Mouse (Mus musculus): ENCODE data around the gene Uba1.
A peak's percentile ranks its signal among the peaks of the same experiment; 100 is the strongest.

The Uba1 gene

GRCm38 (mm10) chrX:20658026-20658652 is at the start of gene Uba1:
Uba1 (plus strand) TSS chrX:20658326.
- peak; percentile 95 for DNase-seq (ENCODE audit: low read depth, low spot score)

DNA sequence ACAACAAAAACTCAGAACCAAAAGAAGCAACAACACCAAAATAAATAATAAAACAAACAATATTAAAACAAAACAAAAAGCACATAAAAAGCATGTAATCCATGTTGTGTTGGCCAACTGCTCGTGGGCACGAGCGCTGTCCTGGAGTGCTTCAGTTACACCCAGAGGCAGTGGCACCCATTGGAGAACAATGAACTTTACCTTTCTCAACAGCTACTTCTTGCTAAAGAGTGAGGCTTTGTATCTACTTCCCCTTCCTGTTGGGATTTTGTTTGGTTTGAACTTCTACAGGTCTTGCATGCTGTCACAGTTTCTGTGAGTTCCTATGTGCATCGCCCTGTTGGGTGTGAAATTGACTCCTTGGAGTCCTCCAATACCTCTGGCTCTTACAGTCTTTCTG is 49.6 kb upstream of the Uba1 start:
- DNase-seq (ENCODE audit: low read depth, low spot score) = no peak

DNA sequence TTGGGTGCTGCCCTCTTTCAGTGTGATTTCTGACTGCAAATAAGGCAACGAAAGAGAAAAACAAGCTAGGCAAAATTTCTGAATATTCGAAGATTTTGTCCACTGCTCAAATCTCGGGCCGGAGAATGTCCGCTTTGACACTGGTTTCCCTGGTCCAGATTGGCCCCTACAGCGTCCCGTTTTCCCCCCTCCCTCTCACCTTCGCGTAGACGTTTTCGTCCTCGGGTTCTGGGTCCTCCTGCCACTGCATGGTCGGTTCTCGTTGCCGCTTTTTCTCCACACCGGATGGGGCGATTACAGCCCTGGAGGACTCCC is 41.3 kb upstream of the Uba1 start:
- DNase-seq (ENCODE audit: low read depth, low spot score) = peak; percentile 82

DNA sequence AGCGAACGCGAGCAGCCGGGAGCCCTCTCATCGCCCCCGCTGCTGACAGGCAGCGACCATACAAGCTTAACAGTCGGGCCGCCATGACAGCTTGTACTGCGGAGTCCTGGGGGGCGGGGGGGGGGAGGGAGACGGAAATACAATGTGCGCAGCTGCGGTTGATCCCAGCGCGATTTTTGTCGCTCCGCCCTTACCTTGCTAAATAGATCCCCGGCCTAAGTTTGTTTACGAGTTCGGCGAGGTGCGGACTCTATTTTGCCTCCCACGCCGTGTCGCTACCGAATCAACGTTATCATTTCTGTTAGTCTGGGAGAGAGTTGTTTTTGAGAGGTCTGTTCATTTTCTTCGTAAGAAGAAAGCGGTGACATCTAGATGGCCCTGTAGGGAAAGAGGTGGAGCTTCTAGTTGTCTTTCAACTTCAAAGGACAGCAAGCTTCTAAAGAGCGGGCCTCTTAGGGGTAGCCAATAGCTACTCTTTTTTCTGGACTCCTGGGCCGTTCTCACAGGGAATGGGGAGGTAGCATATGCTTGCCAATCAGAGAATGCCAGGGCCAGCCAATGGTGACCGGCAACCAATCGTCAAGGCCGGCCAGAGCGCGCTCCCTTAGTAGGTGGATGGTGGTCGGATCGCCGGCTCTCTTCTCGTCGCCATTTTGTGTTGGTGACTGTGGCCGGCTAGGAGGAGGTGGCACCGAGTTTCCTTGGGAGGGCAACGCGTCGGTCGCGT is 40.8 kb upstream of the Uba1 start, which contains the start of the genes Rbm10 and Ndufb11:
Rbm10 (plus strand) TSS at position 328 of the 727 bp plus-strand sequence.
Ndufb11 (minus strand) TSS at position 444 of the 727 bp plus-strand sequence.
- DNase-seq (ENCODE audit: low read depth, low spot score) = peak; percentile 93

- peak; percentile 59 for DNase-seq (ENCODE audit: low read depth, low spot score)
Observed at GRCm38 (mm10) chrX:20617903-20618399, 40.2 kb upstream of the Uba1 start.

- DNase-seq (ENCODE audit: low read depth, low spot score) = no peak
Observed at GRCm38 (mm10) chrX:20638141-20638540, 20.0 kb upstream of the Uba1 start.

GRCm38 (mm10) chrX:20644780-20645179 is 13.3 kb upstream of the Uba1 start:
- no peak for DNase-seq (ENCODE audit: low read depth, low spot score)

DNA sequence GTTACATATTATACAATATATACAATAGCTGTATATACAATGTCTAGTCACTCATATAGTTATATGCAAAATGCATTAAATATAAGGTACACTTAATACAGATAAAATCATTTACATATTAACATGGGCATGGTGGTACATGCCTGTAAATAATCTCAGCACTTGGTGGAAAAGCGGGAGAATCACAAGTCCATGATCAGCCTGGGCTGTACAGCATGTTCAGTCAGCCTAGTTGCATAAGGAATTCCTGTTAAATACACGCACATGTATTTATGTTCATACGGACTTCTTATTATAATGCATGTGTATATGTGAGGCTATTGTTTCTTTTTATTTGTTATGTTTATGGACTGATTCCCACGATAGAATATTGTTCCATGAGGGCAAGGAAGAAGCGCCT is 533 bp upstream of the Uba1 start:
- DNase-seq (ENCODE audit: low read depth, low spot score) = no peak

DNA sequence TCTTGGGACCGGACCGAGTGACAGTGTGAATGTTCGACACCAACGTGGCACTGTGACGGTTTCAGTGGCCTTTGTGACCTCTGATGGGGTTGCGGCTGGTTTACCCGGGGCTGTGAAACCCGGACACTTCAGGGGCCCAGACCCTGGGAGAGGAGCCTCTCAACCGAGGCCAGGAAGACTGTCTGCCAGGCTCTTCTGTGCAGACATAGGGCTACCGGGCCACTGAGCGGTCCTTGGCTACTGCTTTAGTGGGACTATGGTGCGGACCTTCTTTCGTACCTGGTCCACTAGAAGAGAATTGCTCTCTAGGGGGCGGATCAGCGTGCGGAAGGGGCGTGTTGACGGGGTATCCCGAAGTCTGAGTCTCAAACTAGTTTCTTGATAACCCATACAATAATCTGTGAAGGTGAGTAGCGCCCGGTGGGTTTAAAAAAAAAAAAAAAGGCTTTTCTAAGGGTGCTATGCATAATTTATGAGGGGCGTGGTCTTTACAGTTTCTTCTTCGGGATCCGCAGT is 823 bp downstream of the Uba1 start:
- no peak for DNase-seq (ENCODE audit: low read depth, low spot score)

DNA sequence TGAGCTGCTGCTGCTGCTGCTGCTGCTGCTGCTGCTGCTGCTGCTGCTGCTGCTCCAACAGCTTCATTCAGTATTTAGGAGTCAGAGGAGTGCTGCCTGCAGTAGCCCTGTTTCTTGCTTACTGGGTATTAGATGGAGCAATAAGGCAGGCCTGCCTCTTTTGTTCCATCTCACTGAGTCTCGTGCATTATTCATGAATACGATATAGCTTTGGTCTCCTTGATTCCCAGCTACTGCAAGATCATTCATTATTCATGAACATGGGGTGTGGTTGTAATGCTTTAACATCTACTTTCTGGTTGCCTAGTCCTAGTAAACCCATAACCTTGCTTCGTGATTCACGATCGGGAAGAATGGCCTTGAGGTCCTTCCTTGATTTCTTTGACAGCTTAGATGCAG is 4.2 kb downstream of the Uba1 start:
- DNase-seq (ENCODE audit: low read depth, low spot score) = no peak

GRCm38 (mm10) chrX:20662716-20663443 is 4.8 kb downstream of the Uba1 start:
- DNase-seq (ENCODE audit: low read depth, low spot score) = peak; percentile 95

GRCm38 (mm10) chrX:20663444-20663790 is 5.3 kb downstream of the Uba1 start:
- peak; percentile 48 for DNase-seq (ENCODE audit: low read depth, low spot score)

DNA sequence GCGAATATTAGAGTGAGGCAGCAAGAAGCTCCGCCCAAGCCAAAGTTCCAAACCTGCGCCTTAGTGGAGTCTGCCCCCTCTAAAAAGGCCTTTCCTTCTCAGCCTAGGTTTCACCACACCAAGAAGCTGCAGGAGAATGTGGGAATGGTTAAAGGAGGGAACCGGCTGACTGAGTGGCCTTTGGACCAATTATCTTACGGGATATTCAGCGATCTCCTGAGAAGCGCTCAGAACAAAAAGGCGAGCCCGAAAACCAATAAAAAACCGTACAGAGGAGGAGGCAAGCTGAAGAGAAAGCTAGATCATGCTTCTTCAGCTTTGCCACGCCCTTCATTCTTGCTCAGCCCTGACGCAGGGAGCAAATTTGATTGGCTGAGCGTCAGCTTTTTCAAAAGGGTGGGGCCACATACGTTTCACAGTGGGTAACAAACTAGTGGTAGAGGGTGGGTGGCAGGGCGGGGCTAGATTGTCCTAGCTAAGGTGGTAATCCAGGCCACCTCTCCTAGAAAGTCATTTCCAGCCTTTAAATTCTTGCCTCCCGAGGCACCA is 29.5 kb downstream of the Uba1 start, which contains the start of gene Cdk16:
Cdk16 (plus strand) TSS at position 436 of the 549 bp plus-strand sequence.
- peak; percentile 98 for DNase-seq (ENCODE audit: low read depth, low spot score)

DNA sequence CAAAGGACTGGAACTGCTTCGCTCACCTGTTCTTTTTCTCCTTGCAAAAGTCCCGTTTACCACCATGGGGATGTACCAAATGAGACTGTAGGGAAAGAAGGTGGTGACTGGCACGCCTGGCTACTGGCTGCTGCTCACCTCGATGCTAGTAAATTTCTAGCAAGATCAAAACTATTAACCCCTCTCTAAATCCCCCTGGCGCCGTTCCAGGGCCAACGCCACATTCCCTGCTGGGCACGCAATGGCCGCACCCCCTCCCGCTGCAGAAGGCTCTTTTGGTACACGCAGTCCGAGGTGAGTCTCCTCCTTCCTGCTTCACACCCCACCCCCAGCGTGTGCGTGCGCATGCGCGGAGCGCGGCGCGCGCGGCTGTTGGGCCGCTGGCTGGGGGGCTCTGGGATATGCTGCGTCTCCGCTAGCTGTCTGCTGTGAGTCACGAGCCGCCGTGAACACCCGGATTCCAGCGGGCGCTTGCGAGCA is 30.0 kb downstream of the Uba1 start:
- DNase-seq (ENCODE audit: low read depth, low spot score) = peak; percentile 91

- DNase-seq (ENCODE audit: low read depth, low spot score) = peak; percentile 64
Observed at GRCm38 (mm10) chrX:20688615-20689014, 30.5 kb downstream of the Uba1 start.

DNA sequence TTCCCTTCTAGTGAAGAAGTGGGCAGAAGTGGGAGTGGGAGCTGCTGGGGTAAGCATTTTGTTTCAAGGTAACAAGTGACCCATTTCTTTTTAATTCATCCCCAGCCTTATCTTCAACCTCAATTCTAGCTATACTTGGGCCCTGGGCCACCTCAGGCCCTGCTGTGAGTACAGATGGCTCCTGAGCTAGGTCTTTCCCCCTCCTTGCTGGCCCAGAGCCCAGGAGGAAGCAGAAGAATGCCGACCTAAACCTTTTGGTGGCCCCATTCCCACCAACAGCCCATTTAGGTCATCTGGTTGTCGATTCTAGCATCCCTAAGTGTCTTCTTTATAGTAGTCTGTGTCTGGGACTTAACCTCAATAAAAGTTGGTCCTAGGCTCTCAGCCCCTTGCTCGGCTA is 33.4 kb downstream of the Uba1 start:
- peak; percentile 70 for DNase-seq (ENCODE audit: low read depth, low spot score)

GRCm38 (mm10) chrX:20692616-20693015 is 34.5 kb downstream of the Uba1 start:
- no peak for DNase-seq (ENCODE audit: low read depth, low spot score)

GRCm38 (mm10) chrX:20695842-20696241 is 37.7 kb downstream of the Uba1 start:
- no peak for DNase-seq (ENCODE audit: low read depth, low spot score)

- DNase-seq (ENCODE audit: low read depth, low spot score) = peak; percentile 71
Observed at GRCm38 (mm10) chrX:20703741-20704290, 45.7 kb downstream of the Uba1 start, which contains the start of gene Usp11. Usp11 (plus strand) TSS chrX:20703906.

DNA sequence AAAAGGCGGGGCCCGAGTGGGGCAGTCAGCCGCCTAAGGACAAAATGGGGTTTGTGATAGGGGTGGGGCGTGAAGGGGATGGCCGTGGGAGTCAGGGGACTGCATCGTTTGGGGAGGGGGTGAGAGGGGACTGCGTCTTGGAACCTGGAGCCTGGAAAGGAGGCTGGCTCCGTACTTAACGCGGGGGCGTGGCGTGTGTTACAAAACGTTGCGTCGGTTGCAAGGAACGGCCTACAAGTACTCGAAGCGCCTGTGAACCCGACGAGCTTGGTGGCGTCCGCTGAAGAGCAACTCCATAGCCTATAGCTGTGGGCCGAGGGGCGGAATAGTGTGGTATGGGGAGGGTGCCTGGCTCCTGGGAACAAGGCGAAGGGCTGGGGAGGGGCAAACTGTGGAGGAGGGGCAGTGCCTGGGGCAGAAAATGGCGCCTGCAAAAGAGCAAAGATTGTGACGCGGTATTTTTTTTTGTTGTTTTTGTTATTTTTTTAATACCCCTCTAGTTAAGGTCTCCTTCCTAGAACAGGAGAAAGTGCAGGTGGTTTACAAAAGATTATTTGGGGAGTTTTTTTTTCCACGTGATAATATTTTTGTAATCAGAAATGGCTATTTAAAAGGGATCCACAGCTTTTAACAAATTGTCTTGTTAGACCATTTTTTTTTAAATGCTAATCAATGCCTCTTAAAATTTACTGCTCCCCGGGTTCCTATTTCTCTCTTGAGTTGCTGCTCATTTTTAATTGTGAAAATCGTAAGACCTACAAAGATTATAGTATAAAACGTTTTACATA is 46.4 kb downstream of the Uba1 start:
- DNase-seq (ENCODE audit: low read depth, low spot score) = peak; percentile 96

DNA sequence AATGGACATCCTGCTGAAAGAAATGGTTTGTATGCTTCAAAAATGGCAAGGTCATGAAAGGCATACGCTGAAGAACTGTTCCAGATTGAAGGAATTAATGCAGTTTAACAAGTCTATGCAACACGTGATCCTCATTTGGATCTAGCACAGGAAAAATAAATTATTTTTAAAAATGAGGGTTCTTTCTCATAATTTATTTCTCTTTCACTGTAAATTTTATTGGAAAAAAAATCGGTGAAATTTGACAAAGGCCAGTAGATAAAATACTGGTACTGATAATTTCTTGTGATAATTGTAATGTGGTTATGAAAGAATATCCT is 46.9 kb downstream of the Uba1 start:
- DNase-seq (ENCODE audit: low read depth, low spot score) = no peak
